Mouse (Mus musculus) liver, adult 2 months (tissue): ENCODE measurements around the gene Rpap3.

Experiments
- CTCF ChIP-seq: fragments of 200-500 bp; IDR thresholded peaks from 2 replicates; pipeline ENCODE4 v1.5.1; 2011; ENCODE audit warnings: low read depth, low read length, control low read depth
- POLR2A ChIP-seq: fragments of 200-500 bp; IDR thresholded peaks from 2 replicates; pipeline ENCODE4 v1.6.1; 2011; ENCODE audit warnings: low read length, control low read depth; ENCODE audit not compliant: insufficient read depth; ENCODE audit errors: extremely low read depth

DNA sequence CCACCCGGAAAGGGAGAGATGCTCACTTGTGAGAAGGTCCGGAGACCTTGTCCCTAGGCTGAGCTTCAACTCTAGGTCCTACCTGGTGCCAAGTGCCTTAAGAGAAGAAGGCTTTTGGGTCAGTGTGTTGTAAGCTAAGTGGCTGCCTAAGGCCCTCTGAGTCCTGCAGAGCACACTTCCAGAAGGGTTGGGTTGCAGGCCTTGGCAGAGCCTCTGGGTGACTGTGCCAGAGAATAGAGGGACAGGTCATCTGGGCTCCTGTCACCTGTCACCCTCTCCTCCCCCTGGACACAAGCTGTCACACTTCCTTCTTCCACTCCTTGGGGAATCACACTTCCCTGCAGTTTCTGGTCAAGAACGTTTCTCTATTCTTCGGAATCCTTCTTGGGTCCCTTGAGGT, 55.9 kb downstream of the Rpap3 start:
- TF ChIP-seq CTCF, result no peak
- TF ChIP-seq POLR2A, result no peak
